Mouse (Mus musculus): ENCODE data around the gene Fgfr2.

The Fgfr2 gene

DNA sequence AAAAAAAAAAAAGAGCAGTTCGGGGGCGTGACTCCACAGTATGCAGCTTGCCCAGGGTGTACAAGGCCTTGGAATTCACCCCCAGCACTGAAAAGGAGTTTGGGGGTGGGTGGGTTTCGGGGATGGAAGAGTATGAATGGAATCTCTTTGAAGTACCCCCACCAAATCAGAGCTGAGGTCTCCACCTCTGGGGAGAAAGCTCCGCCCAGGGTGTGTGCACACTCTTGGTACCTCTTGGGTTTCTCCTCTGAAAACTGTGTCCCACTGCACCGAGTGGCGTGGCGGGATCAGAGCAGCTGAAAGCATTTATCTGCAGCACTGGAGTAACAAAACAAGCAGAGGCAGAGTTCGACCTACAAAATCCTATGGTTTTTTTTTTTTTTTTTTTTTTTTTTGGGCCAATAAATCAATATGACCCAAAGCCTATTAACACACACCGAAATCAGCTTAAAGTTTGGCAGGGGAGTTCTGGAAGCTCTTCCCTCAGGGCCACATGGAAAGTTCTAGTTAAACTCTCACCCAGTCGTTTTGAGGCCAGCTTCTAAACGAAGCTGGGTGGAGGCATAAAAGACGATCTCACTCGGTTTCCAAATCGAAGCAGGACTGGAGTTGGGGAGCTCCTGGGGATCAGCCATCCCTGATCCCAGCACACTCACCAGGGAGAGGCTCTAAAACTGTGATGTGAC is 2798.3 kb downstream of the Fgfr2 start:
- DNase-seq (ENCODE audit: low read depth) = no peak

DNA sequence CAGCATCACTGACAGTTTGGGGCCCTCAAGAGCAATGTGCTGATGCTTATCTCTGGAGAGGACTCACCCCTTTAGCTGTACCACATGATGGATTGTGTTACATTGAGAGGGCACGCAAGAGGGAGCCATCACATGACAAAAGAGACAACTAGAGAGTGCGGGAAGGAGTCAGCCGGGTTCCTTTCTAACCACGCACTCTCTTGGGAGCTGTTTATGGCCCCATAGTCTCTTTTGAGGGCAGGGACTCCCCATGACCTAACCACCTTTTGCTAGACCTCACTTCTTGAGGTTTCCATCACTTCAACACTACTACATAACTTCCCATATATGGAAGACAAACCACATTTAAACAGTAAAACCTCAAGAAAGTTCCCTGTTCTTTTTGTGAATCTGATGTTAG is 2799.4 kb downstream of the Fgfr2 start:
- DNase-seq (ENCODE audit: low read depth) = no peak

DNA sequence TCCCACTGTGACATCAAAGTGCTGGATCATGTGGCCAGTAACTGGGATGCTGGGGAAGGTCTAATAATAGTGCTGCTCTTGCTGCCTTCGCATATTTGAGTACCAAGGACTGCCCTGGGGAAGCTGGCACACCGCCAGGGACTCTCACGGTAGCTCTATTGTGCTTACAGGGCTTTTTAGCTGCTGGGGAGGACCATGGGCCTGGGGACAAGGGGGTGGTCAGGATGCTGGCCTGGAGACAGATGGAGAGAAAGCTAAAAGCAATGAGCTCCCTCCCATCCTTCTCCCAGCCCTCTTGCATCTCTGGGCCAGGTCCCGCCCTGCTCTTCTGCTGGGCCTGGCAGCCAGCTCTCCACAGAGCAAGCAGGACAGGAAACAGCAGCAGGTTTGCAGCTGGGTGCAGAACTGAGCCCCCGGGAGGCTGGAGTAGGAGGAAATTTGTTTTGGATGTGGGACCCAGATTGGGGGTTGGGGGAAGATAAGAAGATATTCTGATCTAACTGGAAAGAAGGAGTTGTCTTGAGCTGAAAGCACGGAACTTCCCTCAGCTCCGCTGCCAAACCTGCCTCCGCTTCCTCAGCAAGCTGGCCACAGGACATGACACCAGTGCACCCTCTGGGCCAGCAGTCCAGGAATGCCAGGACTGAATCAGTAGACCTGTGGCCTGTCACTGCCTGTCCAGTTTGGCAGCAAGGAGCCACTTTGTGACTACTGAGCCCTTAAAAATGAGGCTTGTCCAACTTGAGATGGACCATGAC is 2803.2 kb downstream of the Fgfr2 start:
- no peak for DNase-seq (ENCODE audit: low read depth)

DNA sequence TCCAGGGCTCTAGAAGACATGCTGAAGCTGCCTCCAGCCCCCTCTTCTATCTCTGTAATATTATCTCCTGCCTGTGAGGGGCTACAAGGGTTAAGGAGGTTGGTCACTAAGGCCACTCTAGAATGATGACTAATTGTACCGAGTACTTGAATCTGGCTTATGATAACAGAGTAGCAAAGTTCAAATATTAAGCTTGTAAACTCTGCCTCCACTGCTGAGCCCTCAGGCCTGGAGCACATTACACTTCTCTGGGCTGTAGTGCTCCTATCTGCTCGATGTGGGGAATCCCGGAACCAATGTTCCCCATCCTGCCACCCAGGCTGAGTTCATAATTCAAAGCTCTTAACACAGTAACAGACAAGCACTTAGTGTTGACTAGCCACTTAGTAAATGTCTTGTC is 2806.9 kb downstream of the Fgfr2 start:
- no peak for DNase-seq (ENCODE audit: low read depth)

DNA sequence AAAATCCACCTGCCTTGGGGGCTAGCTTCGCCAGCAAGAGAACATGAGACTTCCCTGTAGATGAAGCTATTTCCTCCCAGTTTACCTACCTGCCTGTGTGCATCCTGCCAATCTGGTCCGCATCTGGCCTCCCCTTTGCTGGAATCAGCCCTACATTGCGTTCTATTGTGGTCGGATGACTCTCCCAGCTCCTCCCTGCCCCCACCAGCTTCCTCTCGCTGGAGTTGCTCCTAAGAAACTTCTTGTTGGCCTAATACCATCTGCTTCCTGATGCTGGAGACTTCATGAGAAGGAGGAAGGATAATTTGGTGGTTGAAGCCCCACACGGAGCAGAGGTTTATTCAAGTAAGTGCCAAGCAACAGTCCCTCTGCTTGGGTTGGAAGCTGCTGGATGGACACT is 2807.9 kb downstream of the Fgfr2 start:
- DNase-seq (ENCODE audit: low read depth) = no peak

DNA sequence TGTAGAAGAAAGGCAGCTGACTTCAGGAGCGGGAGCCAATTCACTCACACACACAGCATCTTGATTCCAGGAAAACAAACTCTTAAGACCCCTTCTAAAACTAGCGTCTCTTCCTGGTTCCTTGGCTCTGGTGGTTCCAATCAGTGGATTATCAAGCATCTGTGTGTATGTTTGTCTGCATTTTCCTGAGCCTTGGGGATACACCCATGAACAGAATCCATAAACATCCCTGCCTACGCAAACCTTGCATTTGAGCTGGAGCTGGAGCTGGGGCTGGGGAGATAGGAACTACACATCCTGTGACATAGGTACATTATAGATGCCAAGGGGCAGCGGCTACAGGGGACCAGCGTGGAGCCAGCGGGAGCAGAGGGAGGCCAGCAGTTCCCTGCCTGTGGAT is 2808.5 kb downstream of the Fgfr2 start:
- no peak for DNase-seq (ENCODE audit: low read depth)

DNA sequence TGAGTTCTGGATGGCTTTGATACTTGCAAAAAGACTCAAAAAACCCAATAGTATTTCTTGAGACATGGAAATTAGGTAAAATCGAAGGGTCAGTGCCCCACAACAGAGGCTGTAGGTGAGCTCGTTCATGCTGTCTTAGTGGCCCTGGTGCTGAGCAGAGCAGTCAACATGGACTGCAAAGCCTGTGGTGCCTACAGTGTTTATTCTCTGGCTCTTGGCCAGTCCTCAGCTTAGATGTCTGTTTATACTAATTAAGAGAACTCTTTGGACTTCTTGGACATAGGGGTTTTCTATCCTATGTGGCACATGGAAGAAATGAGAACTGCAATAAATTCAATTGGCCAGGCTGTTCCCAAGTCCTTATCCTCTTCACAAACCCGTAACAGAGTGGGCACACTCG is 2811.8 kb downstream of the Fgfr2 start:
- DNase-seq (ENCODE audit: low read depth) = no peak

DNA sequence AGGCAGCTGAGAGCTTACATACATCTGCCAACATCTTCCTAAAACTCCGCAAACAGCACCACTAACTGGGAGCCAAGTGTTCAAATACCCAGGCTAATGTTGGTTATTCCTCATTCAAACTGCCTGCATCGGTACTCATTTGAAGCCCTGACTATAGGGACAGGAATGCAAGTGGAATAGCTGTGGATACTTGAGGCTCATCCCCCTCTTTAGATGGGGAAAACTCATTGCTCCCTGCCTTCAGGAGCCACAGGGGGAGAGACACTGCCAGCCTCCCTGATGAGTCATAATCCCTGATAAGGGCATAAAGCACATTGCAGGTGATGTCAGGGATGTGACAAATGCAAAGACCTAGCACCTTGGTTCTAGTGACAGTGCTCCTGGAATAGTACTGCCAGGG is 2814.0 kb downstream of the Fgfr2 start:
- no peak for DNase-seq (ENCODE audit: low read depth)

DNA sequence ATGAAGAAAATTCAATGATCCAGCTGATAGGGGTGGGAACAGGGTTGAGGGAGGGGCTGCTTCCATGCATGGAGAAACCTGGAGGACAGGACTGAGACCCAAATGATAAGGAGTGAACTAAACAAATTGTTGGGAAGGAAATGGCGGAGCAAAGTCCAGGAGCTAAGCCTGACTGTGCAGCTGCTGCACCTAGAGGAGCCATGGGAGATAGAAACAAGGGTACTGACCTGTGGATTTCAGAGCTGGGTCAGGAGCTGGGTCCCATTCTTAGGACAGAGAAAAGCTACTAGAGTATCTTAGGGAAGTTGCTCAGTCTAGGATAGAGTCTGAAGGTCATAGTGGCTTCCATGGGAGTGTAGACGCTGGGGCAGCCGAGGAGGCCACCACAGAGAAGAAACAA is 2816.1 kb downstream of the Fgfr2 start:
- DNase-seq (ENCODE audit: low read depth) = no peak

DNA sequence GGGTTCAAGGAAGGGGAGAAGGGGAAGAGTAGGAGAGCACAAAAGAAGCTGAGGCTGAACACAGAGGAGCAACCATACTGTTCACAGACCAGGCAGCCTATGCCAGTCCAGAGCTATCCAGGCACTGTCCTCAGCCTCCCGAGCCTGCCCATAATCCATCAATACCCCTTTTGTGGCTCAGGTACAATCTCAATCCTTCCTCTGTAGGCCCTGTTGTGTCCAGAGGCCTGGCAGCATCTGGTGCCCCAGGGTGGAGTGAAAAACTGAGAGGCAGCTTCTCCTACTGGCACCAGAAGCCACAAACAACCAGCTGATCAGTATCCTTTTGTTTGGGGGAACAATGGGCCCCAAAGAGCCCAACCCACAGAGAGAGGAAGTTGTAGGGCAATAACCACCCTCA is 2818.5 kb downstream of the Fgfr2 start:
- DNase-seq (ENCODE audit: low read depth) = no peak

DNA sequence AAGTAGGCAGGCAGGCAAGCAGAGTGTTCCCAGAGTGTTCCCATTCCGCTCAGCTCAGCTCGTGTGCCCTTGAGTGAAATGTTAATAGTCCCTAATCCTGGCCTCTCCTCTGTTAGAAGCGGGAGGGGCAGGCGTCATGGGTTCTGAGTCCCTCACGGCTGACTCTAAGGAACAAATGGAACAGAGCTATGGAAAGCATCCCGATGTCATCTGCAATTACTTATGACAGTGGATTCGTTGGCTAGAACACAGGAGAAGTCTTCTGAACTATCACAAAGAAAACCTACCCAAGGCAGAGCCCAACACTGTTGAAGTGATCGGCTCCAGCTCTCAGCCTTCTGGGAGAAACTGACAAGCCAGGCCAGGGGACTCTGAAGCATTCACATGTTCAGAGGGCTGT is 2819.7 kb downstream of the Fgfr2 start:
- no peak for DNase-seq (ENCODE audit: low read depth)

DNA sequence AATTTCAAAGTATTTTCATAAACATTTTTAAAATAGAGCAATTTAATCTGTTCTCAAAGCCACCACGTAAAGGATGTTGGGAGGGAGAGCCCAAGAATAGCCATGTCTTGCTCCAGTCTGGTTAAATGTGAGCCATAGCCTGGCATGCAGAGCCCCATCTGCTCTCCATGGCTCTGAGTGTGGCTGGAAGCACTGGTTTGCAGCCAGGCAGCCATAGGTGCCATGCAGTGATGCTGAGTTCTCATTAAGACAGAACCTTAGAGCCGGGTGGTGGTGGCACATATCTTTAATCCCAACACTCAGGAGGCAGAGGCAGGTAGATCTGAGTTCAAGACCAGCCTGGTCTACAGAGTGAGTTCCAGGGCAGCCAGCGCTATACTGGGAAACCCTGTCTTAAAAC is 2822.5 kb downstream of the Fgfr2 start:
- DNase-seq (ENCODE audit: low read depth) = no peak

DNA sequence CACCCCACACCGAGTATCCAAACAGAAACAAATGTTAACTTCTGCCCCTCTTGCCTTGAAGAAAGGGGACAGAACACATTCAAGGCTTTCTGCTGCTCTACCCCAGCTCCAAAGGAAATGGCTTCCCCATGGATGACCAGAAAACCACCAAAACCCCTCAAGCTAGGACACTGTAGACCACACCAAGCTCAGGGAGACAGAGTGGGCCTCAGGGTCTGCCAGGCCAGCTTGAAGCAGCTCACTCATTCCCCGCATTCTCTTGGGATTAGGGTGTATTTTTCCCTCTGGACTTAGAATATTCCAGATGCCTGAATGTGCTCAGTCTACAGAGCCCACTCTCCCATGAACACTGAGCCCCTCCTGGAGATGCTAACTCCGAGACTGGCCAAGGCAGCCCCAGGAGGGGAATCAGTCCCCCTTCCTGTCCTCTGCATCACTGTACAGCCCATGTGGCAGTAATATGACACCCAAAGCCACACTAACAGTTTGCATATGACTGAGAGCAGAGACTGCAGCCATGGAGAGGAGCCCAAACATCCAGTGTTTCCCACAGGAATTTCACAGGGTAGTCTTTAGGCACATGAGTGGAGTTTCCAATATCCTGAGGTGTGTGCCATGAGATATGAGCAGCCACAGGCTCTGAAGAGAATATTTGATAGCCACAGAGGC is 2824.1 kb downstream of the Fgfr2 start:
- DNase-seq (ENCODE audit: low read depth) = peak; percentile 44

DNA sequence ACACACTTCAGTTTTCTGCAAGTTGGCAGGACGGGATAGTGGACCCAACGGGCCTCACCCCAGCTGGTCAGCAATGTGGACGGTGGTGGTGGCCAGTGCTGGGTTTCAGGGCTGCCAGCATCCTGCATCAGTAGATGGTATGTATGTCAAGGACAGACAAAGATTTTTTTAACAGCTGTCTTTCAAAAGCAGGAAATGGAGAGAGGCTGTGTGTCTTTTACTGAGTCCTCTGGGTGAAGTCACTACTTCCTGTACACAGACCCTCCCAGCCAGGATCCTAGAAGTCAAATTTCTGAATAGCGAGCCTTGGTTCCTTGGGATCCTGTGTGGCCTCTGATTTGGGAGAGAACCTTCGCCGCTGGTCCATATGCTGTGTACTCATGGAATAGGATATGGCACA is 2832.0 kb downstream of the Fgfr2 start:
- no peak for DNase-seq (ENCODE audit: low read depth)

DNA sequence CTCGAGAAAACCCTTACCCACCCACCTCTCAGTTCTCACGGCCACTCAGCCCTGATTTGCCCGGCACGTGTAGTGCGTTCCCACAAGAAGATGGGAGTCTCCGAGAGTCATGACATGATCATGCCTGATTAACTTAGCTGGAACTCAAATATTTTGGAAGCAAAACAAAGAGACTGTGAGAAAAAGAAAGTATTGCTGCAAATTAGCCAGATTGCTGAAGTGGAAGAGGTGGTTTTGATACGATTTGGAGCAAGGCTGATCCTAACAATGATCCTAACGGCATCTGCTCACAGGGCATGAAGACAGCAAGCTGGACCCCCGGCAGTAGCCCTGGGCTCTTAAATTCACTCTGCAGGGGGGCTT is 2833.7 kb downstream of the Fgfr2 start:
- no peak for DNase-seq (ENCODE audit: low read depth)

DNA sequence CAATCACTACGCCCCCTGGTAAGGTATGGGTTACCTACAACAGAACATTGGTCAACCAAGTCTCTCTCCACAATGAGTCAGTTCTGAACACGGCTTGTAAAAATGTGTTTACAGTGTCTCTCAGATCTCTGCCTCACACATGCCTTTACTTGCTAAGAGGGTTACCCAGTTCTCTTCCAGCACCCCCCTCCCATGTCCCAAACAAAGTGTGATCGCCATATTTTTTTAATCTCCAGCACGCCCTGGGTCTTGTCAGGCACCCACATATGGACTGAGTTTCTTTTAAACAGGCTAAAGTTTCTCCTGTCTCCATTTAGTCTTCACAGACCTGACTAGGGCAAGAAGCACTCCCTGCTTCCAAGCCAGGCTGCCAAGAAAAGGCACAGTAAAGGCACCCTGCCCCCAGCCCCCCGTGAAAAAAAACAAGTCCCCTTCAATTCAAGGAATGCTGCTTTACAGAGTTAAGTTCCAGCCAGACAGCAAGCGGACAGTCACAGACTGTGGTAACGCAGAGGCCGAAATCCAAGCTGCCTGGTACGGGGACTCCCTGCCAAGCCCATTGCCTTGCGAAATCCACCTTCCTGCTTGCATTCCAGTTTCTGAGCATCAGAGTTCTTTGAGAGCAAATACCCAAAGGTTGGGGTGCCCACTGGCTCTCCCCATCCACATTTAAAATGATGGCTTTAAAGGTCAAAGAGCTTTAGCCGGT is 2834.3 kb downstream of the Fgfr2 start:
- DNase-seq (ENCODE audit: low read depth) = peak; percentile 89

DNA sequence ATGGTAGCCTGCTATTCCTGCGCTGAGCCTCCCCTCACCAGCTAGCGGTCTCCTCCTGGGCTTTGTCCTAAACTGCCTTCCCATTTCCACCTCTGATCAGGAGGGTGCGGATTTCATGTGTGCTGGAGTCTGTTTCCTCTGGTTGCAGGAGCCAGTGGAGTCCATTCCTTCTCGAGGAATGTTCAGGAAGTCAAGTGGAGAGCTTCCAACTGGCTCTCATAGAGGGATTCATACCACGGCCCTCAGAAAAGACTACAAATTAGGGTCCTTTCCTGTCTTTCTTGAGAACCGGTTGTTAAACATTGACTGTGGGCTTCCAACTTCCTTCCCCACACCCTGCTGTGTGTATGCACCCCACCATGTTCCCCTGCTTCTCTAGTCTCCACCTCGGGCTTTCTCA is 2834.9 kb downstream of the Fgfr2 start:
- DNase-seq (ENCODE audit: low read depth) = no peak

DNA sequence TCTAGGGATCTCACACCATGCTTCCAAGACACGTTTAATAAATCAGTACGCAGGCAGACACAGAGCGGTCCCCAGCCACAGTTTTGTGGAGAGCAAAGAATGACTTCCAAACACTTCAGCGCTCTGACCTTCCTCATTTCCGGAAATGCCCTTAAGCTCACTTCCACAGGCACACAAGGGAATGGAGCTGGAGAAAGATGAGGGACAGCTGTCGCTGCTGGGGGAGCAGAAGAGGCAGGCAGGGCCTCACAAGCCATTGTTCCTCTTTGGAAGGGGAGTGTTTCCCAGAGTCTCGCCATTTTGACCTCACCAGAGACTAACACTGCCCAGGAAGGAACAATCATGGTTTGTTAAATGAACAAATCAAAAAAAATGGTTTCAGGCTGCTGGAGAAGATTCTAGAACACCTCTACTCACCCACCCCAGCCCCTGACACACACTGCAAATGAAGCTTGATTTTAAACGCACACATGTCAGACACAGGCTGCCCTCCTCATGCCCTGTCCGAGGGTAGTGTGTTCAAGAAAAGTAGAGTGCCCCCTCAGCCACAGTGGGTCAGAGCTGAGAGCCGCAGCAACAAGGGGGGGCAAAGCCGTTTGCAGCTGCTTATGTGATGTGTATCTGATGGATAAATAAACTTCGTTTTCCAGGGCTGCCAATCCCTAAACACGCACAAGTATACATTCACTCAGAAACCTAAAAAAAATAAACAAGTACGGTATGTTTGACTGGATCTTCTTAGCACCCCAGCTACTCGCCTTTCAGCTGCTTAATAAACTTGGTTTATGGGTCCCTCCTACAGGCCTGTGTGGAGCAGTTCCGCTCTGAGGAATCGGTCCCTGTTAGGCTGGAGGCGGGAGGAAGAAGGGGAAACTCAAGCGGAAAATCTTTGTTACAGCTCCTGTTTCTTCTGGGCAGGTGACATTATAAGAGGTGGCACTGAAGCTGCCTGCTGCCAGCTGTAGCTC is 2844.1 kb downstream of the Fgfr2 start:
- DNase-seq (ENCODE audit: low read depth) = no peak

DNA sequence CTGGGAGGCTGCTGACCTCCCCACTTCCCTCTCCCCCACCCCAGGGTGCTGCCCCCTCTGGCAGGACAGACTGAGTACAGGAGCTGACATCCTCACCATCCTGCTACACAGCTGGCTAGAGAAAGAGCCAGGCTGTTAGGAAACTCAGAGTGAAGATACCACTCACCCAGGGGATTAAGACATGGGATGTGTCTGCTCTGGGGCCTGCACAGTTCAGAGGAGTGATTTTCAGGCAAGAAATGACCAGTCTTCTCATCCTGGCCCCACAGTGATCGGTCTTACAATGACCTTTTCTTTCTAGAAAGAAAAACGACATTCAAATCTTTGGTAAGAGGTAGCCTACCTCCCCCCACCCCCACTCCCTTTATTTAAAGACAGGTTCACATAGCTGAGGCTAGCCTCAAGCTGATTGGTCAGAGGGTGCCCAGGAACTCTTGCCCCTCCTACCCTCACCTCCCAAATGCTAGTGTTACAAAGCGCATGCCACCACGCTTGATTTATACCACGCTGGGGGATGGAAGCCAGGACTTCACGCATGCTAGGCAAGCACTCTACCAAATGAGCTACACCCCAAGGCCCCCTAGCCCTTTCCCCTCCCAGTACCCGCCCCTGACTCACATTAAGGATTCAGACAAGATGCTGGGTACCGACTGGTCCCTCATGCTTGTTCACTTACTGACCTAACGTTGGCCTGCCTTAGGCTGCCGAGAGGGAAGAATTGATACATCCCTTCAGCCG is 2845.0 kb downstream of the Fgfr2 start:
- no peak for DNase-seq (ENCODE audit: low read depth)

DNA sequence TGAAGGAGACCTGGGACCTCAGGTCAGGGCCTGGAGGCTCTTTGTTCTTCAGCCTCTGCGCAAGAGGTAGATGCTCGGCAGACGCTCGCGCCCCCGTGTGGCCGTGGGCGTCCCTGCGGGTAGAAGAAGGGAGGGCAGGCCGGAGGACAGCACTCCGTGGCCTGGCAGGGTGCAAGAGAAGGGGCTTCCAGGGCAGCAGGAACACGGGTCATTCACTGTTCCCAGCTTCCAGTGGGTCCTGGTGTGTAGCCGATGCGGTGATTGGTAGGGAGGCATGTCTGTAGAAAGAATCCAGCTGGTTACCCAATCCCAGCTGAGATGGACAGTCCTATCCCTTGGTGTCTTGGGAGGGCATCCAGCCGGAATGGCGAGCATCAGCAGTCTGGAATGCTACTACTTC is 2849.9 kb downstream of the Fgfr2 start:
- no peak for DNase-seq (ENCODE audit: low read depth)

DNA sequence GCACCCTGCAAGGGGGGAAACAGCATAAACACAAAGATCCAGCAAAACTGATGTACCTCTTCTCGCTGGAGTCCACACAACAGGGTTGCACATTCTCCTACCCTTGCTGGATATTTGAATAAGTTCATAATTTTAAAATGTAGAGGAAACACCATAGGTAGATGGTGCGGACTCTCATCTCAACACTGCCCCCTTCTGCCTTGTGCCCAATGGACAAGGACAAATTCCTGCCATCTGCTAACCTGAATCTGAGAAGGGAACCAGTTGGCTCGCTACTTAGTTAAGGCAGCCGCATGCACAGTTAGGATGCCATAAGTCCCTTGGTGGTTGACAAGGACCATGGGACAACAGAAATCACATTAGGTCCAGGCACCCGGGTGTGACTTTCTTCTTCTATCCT is 2852.3 kb downstream of the Fgfr2 start:
- DNase-seq (ENCODE audit: low read depth) = no peak

Measured in fibroblast of lung, adult 2 months (primary cell).